Mouse (Mus musculus) embryonic facial prominence, embryonic 12.5 days (tissue): ENCODE results near the gene Adam4. TPM values are rescaled to one million over a fixed set of nuclear protein-coding genes. Genes with fewer than 3 reads are reported as not detected.
"Not testable (repeated sequence)": the region's sequence is repeated elsewhere in the genome, so short reads cannot be mapped to it uniquely, and the experiment has no call there.

ENCODE experiments used
- ATAC-seq: fragments of 200-750 bp; cut with Nextera tagmentation; 2 replicates; pipeline ENCODE4 v1.8.0; 2017; ENCODE audit not compliant: insufficient number of reproducible peaks, insufficient read depth, low FRiP score, low TSS enrichment
- H3K27ac ChIP-seq: fragments of 300-500 bp; sonication (generic); 2 replicates; pipeline ENCODE4 v1.5.1; 2016; ENCODE audit warnings: mild to moderate bottlenecking
- H3K27me3 ChIP-seq: fragments of 300-500 bp; sonication (generic); 2 replicates; pipeline ENCODE4 v1.6.1; 2016; ENCODE audit warnings: mild to moderate bottlenecking, moderate library complexity
- H3K36me3 ChIP-seq: fragments of 300-500 bp; sonication (generic); 2 replicates; pipeline ENCODE4 v1.6.1; 2016; ENCODE audit warnings: mild to moderate bottlenecking
- H3K4me1 ChIP-seq: fragments of 300-500 bp; sonication (generic); 2 replicates; pipeline ENCODE4 v1.6.1; 2016
- H3K4me2 ChIP-seq: fragments of 300-500 bp; sonication (generic); replicated peaks from 2 replicates; pipeline ENCODE4 v1.6.1; 2016; ENCODE audit warnings: mild to moderate bottlenecking, moderate library complexity
- H3K4me3 ChIP-seq: fragments of 300-500 bp; sonication (generic); 2 replicates; pipeline ENCODE4 v1.5.1; 2016; ENCODE audit warnings: mild to moderate bottlenecking
- H3K9ac ChIP-seq: fragments of 300-500 bp; sonication (generic); 2 replicates; pipeline ENCODE4 v1.6.1; 2016; ENCODE audit warnings: mild to moderate bottlenecking, moderate library complexity
- H3K9me3 ChIP-seq: fragments of 300-500 bp; sonication (generic); 2 replicates; pipeline ENCODE4 v1.6.1; 2016; ENCODE audit warnings: mild to moderate bottlenecking, moderate library complexity
- WGBS: fragments of 180-500 bp; shearing (Covaris S2); methylation state at CpG from one replicate; pipeline ENCODE4 v1.1.7; 2016; 5-methylcytosine and 5-hydroxymethylcytosine counted together
- polyA plus RNA-seq: library from polyadenylated mRNA; unstranded; fragments of >200 nt; fragmentation: Nextera tagmentation; extraction: Ambion mirVana; gene quantifications from 2 replicates; pipeline ENCODE4 v1.2.1, GENCODE M21; 2016

Adam4 gene
- polyA plus RNA-seq, result 0.59 and 0.63 TPM in 2 replicates

GRCm38 (mm10) chr12:81421846-81422245 lies at the start of gene Adam4:
Adam4 (minus strand) TSS chr12:81421946.
- Histone ChIP-seq H3K9ac (no peak within 1 kb of the TSS), H3K27me3 (no peaks in the 10 kb centered on the region), H3K36me3 (peaks cover 10% of the 10 kb centered on the region; the same call in 1 of the 2 replicates), H3K4me2 (no peak within 1 kb of the TSS), H3K4me3 (no peak within 1 kb of the TSS), H3K4me1 (no peaks in the 10 kb centered on the region), H3K9me3 (peaks cover 7% of the 10 kb centered on the region; the same call in 1 of the 2 replicates), H3K27ac (no peak within 1 kb of the TSS)
- 81% methylated on average over 1 of the region's 1 CpGs for WGBS
- no peak for ATAC-seq

DNA sequence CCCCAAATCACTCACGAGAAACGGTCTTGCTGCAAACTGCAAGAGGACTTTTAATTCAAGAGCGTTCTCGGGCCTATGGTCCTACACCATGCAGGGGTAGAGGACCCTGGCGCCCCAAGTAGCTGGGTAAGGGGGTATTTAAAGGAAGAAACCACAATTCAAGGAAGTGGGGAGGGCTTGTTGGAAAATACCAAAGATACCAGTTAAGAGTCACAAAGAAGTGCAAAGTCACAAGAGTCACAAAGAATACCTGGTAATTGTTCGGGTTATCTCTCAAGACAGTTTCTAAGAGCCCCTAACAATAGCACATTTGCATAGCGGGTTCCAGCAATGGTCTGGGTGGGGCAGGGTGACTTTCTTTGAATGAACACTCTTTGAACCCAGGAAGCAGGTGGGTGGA lies 37.3 kb upstream of the Adam4 start:
- H3K27me3 ChIP-seq, H3K4me3 ChIP-seq, H3K4me1 ChIP-seq, H3K27ac ChIP-seq, H3K9ac ChIP-seq, ATAC-seq, H3K4me2 ChIP-seq, H3K9me3 ChIP-seq, H3K36me3 ChIP-seq: not testable (repeated sequence)
- WGBS, result 94% methylated on average over 7 of the region's 7 CpGs

GRCm38 (mm10) chr12:81438985-81439384 lies 17.2 kb upstream of the Adam4 start:
- WGBS, result 91% methylated on average over 9 of the region's 9 CpGs
- not testable (repeated sequence) for H3K27ac ChIP-seq, H3K4me2 ChIP-seq, ATAC-seq, H3K36me3 ChIP-seq, H3K27me3 ChIP-seq, H3K4me1 ChIP-seq, H3K9me3 ChIP-seq, H3K9ac ChIP-seq, H3K4me3 ChIP-seq

DNA sequence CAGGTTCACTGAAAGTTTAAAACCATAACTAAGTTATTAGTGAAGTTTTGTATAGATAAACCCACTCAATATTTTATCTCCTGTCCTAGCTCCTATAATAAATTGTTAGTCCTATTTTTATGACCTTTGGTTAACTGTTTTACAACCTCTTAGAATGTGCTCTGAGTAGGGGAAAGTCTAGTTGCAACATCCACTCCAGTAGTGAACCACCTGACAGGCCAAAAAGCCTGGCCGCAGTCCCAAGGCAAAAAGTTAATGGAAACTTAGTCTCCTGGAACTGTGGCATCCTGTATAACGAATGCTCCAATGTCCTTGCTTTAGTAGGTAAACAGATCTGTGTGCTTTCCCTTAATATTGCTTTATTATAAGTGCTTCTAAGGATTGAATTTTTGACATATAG lies 13.0 kb upstream of the Adam4 start:
- not testable (repeated sequence) for H3K4me1 ChIP-seq, H3K27ac ChIP-seq, H3K27me3 ChIP-seq, H3K9ac ChIP-seq, H3K4me2 ChIP-seq, H3K36me3 ChIP-seq, H3K4me3 ChIP-seq, H3K9me3 ChIP-seq, ATAC-seq
- WGBS, result 92% methylated on average over 2 of the region's 2 CpGs

- Histone ChIP-seq H3K27ac (no peak overlapping the region), H3K4me1 (no peaks in the 10 kb centered on the region), H3K27me3 (no peaks in the 10 kb centered on the region), H3K36me3 (no peaks in the 10 kb centered on the region), H3K4me2 (no peak overlapping the region), H3K4me3 (no peak overlapping the region), H3K9ac (no peak overlapping the region), H3K9me3 (no peaks in the 10 kb centered on the region)
- 84% methylated on average over 3 of the region's 3 CpGs for WGBS
- no peak for ATAC-seq
Measured at GRCm38 (mm10) chr12:81413211-81413610, 8.5 kb downstream of the Adam4 start.

DNA sequence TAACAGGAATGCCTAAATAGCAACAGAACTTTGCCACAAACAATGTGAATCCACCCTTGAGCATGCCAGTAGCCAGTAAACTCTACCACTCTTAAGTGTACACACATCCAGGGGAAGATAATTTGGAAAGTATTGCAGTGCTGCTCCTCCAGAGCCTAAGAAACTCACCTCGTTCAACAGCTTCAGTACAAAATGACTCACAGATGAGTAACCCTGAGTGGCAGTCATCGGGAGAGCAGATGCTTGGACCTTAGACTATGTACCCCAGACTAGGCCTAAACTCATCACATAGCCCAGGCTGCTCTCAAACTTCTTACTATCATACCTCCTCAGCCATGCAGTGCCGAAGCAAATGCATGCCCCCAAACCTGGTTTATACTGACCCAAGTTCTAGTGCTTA lies 12.8 kb downstream of the Adam4 start:
- H3K9ac ChIP-seq, result no peak overlapping the region
- H3K4me2 ChIP-seq, result no peak overlapping the region
- no peak overlapping the region for H3K4me3 ChIP-seq
- no peaks in the 10 kb centered on the region for H3K9me3 ChIP-seq
- H3K4me1 ChIP-seq, result no peaks in the 10 kb centered on the region
- 78% methylated on average over 3 of the region's 3 CpGs for WGBS
- peaks cover 4% of the 10 kb centered on the region for H3K36me3 ChIP-seq
- H3K27me3 ChIP-seq, result no peaks in the 10 kb centered on the region
- no peak for ATAC-seq
- no peak overlapping the region for H3K27ac ChIP-seq

DNA sequence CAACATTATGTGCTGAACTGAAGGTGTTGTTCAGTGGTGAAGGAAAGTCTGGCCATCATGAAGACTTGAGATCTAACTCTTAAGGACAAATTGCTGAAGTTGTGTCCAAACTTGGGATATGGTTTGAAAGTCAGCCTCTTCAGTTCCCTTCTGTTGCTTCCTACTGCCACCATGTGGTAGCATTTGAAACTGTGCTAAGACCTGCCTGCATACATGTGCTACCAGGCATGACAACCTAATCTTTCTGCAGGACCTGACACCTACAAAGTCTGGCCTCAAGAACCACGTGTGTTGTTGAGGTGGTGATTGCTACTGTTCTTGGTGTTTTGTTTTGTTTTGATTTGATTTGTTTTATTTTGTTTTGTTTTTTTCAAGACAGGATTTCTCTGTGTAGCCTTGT lies 19.6 kb downstream of the Adam4 start:
- no peak for ATAC-seq

GRCm38 (mm10) chr12:81379364-81379763 lies 42.4 kb downstream of the Adam4 start, which contains the start of gene Gm4787:
Gm4787 (minus strand) TSS chr12:81379464.
- H3K4me3 ChIP-seq, H3K9ac ChIP-seq, H3K27me3 ChIP-seq, H3K36me3 ChIP-seq, H3K4me1 ChIP-seq, ATAC-seq, H3K9me3 ChIP-seq, H3K4me2 ChIP-seq, H3K27ac ChIP-seq: not testable (repeated sequence)
- 82% methylated on average over 1 of the region's 1 CpGs for WGBS

More for the DNA sequence above, 19.6 kb downstream of the Adam4 start:
- no peak overlapping the region for H3K4me3 ChIP-seq
- no peak overlapping the region for H3K9ac ChIP-seq
- WGBS, result 21% methylated on average over 1 of the region's 1 CpGs
- H3K36me3 ChIP-seq, result peaks cover 4% of the 10 kb centered on the region
- H3K4me1 ChIP-seq, result no peaks in the 10 kb centered on the region
- no peak overlapping the region for H3K27ac ChIP-seq
- no peak overlapping the region for H3K4me2 ChIP-seq
- no peaks in the 10 kb centered on the region for H3K9me3 ChIP-seq
- no peaks in the 10 kb centered on the region for H3K27me3 ChIP-seq

Other genes starting within 250 kb of the Adam4 start
- gene Slc8a3, start 88.8 kb downstream of the Adam4 start, polyA plus RNA-seq, result 0.73 and 1.1 TPM in 2 replicates
- gene Gm4787, start 42.5 kb downstream of the Adam4 start, polyA plus RNA-seq, result 0.19 and 0.22 TPM in 2 replicates
- gene Cox16, start 63.2 kb upstream of the Adam4 start, polyA plus RNA-seq, result 121 and 127 TPM in 2 replicates
- gene Gm20498, start 111.0 kb upstream of the Adam4 start, polyA plus RNA-seq, result 27.2 and 27.5 TPM in 2 replicates
- 40.5 and 41.2 TPM in 2 replicates for gene Synj2bp, start 111.0 kb upstream of the Adam4 start, polyA plus RNA-seq
- gene Adam21, start 146.5 kb upstream of the Adam4 start, polyA plus RNA-seq, result 0.29 and 0.66 TPM in 2 replicates
- gene Med6, start 173.1 kb upstream of the Adam4 start, polyA plus RNA-seq, result 77.6 and 80.4 TPM in 2 replicates
- gene Ttc9, start 209.3 kb upstream of the Adam4 start, polyA plus RNA-seq, result 2.8 and 3.0 TPM in 2 replicates